Mouse (Mus musculus) MEL (cell line): ENCODE data around the gene Rerg.

Source experiments
- CTCF ChIP-seq, 3 experiments: IDR thresholded peaks in 2 of 3; conservative IDR thresholded peaks in 1 of 3; 2 replicates each; pipeline ENCODE4 v1.5.1; 2011 to 2012; ENCODE audit warnings: low read length in 3 of 3, low read depth in 2 of 3, mild to moderate bottlenecking in 2 of 3, improper control_type of control experiment in 1 of 3, inconsistent platforms in 1 of 3, mixed read lengths in 1 of 3, moderate library complexity in 1 of 3; ENCODE audit not compliant: control insufficient read depth in 1 of 3, insufficient read depth in 1 of 3, poor library complexity in 1 of 3, severe bottlenecking in 1 of 3
- KAT2A ChIP-seq: conservative IDR thresholded peaks from 2 replicates; pipeline ENCODE4 v1.6.1; 2012; ENCODE audit warnings: low read depth, low read length, improper control_type of control experiment, inconsistent platforms
- MAX ChIP-seq: IDR thresholded peaks from 2 replicates; pipeline ENCODE4 v1.6.1; 2011; ENCODE audit warnings: low read length, improper control_type of control experiment
- MYC ChIP-seq: IDR thresholded peaks from 2 replicates; pipeline ENCODE4 v1.6.1; 2011; ENCODE audit warnings: low read depth, mild to moderate bottlenecking, low read length, improper control_type of control experiment, moderate library complexity
- NELFE ChIP-seq: IDR thresholded peaks from 2 replicates; pipeline ENCODE4 v1.6.1; 2011; ENCODE audit warnings: low read depth, low read length, improper control_type of control experiment
- ZKSCAN1 ChIP-seq: IDR thresholded peaks from 2 replicates; pipeline ENCODE4 v1.6.1; 2012; ENCODE audit warnings: low read depth, mild to moderate bottlenecking, inconsistent platforms, low read length, improper control_type of control experiment, moderate library complexity

DNA sequence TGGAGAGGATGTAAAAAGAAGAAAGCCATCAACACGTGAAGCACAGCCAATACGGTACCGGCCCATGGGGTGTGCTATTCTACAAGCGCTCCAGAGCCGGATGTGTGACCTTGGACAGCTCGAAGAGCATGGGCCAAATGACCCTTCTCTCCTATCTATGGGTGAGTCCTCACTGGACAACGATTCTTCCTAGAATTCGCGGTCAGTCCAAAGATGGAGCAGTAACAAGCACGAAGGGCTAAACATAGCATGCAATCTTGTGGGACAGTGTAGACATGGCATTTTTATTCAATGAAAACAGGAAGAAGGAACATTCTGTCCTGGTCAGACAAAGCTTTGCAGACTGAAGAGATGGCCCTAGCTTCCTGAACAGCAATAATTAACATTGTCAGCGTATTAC, 24.7 kb downstream of the Rerg start:
- TF ChIP-seq KAT2A (no peak), CTCF (IDR thresholded peaks at IDR 0.05 in 2 of 3, conservative IDR thresholded peaks at IDR 0.05 in 1 of 3; ENCODE audit: control insufficient read depth in 1 of 3, insufficient read depth in 1 of 3, low read depth in 2 of 3, low read length in 3 of 3, poor library complexity in 1 of 3, severe bottlenecking in 1 of 3) (no peak), NELFE (no peak), ZKSCAN1 (no peak), MYC (no peak), MAX (no peak)
